Mouse (Mus musculus) urinary bladder, postnatal 10 days (tissue): Measurements from ENCODE around the gene Kat2b.
"Not testable (repeated sequence)": the region's sequence is repeated elsewhere in the genome, so short reads cannot be mapped to it uniquely, and the experiment has no call there.

Experiments
- DNase-seq: peaks from one replicate; pipeline ENCODE4 v3.0.0; 2022; ENCODE audit warnings: low spot score

Gene Kat2b

DNA sequence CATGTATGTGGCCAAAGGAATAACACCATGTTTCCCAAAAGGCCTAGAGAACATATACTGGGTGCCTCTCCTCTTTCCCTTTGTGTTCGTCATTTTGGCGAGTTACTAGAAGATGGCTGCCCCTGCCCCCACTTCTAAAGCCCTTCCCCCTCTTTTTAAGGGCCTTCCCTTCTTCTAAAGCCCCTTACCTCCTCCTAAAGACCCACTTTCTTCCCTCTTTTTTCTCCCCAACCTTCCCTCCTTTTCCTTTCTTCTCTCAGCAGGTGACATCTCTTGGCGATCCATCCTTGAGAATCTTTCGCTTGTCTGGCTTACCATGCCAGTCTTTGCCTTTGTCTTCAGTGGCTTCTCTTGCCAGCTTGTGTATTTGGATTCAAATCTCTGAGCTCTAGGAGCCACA lies 31.9 kb downstream of the Kat2b start:
- DNase-seq = no peak

DNA sequence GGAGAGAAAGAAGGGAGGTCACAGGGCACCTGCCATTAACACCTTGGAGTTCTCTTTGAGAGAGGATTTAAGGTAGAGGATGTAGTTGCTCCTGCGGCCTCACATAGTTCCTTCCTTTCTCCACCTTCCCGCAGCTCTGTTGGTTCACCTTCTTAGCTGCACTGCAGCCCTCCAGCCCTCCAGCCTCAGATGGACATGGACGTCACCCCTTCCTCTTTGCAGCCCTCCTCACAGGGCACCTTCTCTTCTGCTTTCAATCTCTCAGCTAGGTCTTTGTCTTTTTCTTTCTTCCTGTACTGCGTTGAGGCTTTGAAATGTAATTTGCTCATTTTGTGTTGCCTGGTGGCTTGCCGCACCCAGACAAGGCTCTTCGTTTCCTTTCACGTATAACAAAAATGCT lies 36.6 kb downstream of the Kat2b start:
- not testable (repeated sequence) for DNase-seq

- DNase-seq = not testable (repeated sequence)
Observed at GRCm38 (mm10) chr17:53606082-53606481, 39.4 kb downstream of the Kat2b start.

GRCm38 (mm10) chr17:53608924-53609323 lies 42.3 kb downstream of the Kat2b start:
- not testable (repeated sequence) for DNase-seq

DNA sequence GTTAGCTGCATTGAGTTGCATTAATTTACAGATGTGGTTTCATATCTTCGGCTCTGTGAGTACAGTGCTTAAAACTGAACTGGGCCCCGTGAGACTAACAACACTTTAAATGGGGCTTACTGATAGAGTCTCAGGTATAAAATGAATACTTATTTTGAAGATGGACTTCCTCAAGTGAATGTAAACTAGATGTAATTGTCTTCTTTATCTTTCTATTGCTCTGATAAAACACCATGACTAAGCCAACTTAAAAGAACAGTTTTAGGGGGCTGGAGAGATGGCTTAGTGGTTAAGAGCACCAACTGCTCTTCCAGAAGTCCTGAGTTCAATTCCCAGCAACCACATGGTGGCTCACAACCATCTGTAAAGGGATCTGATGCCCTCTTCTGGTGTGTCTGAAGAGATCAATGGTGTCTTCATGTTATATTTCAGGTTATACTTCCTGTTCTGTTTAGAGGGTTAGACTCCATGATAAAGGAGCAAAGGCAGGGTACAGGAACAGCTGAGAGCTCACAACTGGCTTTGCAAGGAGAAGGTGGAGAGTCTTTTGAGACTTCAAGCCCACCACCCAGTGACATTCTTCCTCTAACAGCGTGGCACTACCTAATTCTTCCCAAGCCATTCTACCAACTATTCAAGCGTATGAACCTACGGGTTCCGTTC lies 50.8 kb downstream of the Kat2b start:
- DNase-seq = no peak

GRCm38 (mm10) chr17:53618369-53618768 lies 51.7 kb downstream of the Kat2b start:
- DNase-seq = no peak

GRCm38 (mm10) chr17:53619391-53619790 lies 52.7 kb downstream of the Kat2b start:
- no peak for DNase-seq

DNA sequence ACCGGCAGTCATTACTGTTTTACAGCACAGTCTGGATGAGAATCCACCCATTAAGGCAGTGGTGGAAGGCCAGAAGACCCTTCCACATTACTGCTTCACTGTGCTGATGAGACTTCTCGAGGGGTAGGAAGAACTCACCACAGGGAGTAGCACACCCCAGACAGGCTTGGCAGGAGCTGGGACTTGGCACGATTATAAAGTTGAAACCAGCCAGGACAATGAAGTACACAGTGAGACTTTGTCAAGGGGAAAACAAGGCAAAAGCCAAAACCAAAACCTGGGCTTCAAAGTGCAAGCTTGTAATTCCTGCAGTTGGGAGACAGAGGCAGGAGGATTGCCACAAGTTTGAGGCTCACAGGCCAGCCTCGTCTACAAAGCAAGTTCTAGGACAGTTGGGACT lies 54.0 kb downstream of the Kat2b start:
- no peak for DNase-seq

DNA sequence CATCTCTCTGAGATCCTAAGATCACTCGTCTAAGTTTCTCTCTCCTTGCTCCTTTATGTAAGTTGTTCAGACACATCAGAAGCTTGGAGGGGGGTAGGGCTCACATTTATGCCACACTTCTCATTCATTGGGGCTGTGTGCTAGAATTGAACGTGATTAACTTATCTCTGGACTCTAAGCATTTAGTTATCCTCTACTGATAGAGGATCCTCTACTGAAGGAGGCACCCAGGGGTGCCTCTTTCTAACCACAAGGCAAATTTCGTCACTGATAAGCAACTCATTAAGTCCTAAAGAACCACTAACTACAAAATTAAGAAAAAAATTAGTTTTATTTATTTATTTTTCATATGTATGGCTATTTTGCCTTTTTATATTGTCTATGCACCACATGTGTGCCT lies 55.5 kb downstream of the Kat2b start:
- DNase-seq = no peak

DNA sequence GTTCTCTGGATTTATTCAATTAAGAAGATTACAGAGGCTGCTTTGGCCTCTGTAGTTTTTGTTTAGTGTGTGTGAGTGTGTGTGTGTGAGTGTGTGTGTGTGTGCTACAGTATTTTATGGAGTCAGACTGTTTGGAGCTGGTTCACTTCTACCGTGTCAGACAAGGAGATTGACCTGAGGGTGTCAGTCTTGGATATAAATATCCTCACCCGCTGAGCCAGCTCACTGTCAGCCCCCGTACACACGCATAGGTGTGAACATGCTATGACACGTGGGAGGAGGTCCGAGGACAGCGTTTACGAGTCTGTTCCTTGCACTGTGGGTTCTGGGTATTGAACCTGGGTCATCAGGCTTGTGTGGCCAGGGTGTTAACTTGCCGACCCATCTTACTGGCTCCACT lies 57.1 kb downstream of the Kat2b start:
- DNase-seq = no peak

- DNase-seq = no peak
Observed at GRCm38 (mm10) chr17:53626160-53626559, 59.5 kb downstream of the Kat2b start.

GRCm38 (mm10) chr17:53627497-53627896 lies 60.8 kb downstream of the Kat2b start:
- no peak for DNase-seq

DNA sequence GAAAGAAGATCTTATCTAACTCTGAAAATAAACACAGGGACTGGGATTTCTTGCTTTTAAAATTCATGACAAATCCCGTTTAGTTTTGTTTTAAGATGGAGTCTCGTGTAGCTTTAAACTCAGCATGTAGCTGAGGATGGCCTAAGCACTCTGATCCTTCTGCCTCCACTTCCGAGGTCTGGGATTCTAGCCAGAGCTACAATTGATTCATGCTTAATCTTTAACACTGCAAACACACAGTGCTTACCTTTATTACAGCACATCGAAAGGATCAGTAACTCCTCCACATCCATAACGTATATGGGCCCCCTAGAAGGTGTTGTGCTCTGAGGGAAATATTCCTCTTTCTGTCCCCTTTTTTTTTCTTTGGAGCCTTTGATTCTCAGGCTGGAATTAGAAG lies 61.5 kb downstream of the Kat2b start:
- no peak for DNase-seq

DNA sequence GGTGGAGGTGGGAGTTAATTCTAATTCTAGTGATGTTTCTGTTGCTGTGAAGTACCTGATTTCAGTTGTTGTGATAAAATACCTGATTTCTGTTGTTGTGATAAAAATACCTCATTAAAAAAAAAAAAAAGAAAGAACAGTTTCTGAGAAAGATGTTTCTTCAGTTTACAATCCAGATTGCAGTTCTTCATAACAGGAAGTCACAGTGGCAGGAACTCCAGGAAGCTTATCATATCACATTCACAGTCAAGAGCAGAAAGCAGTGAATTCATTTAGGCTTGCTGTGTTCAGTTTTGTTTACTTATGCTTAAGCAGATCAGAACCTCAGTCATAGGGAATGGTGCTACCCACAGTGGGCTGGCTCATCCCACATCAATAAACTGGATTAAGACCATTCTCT lies 64.7 kb downstream of the Kat2b start:
- DNase-seq = no peak

DNA sequence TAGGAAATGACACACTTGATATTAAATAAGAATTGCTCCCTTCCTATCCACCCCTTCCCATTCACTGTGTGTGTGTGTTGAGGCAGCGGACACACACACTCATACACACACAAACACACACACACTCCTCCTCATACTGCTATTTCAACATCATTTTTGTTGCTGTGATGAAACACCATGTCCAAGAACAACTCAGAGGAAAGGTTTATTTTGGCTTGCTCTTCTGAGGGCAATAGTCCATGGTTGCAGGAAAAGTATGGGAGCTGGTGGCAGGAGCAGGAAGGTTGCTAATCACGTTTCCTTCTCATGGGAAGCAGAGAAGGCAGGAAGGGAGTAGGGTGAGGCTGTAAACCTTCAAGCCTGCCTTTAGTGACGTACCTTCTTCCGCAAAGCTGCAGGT lies 76.7 kb downstream of the Kat2b start:
- DNase-seq = no peak

- DNase-seq = no peak
Observed at GRCm38 (mm10) chr17:53650251-53650661, 83.6 kb downstream of the Kat2b start.

GRCm38 (mm10) chr17:53654596-53654995 lies 87.9 kb downstream of the Kat2b start:
- DNase-seq = no peak

- no peak for DNase-seq
Observed at GRCm38 (mm10) chr17:53655081-53655480, 88.4 kb downstream of the Kat2b start.

DNA sequence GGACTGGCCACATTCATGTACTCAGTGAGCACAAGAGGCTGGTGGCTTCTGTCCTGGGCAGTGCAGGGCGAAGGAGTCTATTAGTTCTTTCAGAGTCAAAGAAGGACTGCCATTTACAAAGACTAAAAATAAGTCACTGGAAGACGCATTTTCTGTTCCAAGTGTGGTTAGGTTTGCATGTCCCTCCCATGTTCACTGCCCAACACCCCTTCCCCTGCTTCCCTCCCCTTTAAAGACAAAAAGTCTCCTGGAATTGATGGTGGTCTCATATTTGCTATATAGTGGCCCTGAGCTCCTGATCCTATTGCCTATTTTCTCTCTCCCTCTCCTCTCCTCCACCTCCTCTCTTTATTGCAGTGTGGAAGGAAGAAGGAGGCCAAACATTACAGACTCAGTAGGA lies 89.3 kb downstream of the Kat2b start:
- no peak for DNase-seq

- no peak for DNase-seq
Observed at GRCm38 (mm10) chr17:53656369-53656860, 89.8 kb downstream of the Kat2b start.

DNA sequence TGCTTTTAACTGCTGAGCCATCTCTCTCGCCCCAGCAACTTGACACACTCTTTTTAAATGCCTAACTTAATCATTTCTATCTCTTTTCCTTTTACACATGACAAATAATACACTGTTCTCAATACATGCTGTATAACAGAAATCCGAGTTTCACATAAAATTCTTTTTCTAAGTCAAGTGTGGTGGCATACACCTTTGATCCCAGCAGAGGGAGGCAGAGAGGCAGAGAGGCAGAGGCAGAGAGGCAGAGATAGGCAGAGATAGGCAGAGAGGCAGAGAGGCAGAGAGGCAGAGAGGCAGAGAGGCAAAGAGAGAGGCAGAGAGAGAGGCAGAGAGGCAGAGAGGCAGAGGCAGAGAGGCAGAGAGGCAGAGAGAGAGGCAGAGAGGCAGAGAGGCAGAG lies 90.7 kb downstream of the Kat2b start:
- DNase-seq = not testable (repeated sequence)

GRCm38 (mm10) chr17:53658668-53659067 lies 92.0 kb downstream of the Kat2b start:
- DNase-seq = no peak

- no peak for DNase-seq
Observed at GRCm38 (mm10) chr17:53659230-53659629, 92.6 kb downstream of the Kat2b start.

DNA sequence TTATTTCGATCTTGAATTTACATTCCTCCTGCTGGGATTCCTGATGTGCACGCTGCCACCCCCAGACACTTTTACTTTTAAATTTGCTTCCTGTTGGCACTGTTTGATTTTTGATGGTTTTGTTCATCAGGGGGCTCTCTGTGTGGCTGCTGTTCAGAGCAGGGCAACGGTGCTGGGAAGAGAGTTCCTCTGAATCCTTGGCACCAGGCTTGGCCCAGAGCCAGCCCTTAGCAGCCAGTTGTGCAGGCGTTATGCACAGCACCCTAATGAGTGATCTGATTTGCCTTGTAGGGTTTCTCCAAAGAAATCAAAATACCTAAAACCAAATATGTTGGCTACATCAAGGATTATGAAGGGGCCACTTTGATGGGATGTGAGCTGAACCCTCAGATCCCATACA lies 93.1 kb downstream of the Kat2b start:
- no peak for DNase-seq
